Mouse (Mus musculus) MEL-GATA-1-ER (cell line): ENCODE measurements around the gene Ankrd34a.

ENCODE experiments used
- DNase-seq: peaks from one replicate; pipeline ENCODE4 v3.0.0-alpha.2; 2012; ENCODE audit warnings: low read depth; ENCODE audit errors: extremely low read depth

The Ankrd34a gene

GRCm38 (mm10) chr3:96596228-96596707, at the start of gene Ankrd34a:
Gene Ankrd34a, plus strand, starts transcription at chr3:96596636.
- no peak for DNase-seq

- no peak for DNase-seq
Measured at GRCm38 (mm10) chr3:96546880-96547279, 49.6 kb upstream of the Ankrd34a start.

DNA sequence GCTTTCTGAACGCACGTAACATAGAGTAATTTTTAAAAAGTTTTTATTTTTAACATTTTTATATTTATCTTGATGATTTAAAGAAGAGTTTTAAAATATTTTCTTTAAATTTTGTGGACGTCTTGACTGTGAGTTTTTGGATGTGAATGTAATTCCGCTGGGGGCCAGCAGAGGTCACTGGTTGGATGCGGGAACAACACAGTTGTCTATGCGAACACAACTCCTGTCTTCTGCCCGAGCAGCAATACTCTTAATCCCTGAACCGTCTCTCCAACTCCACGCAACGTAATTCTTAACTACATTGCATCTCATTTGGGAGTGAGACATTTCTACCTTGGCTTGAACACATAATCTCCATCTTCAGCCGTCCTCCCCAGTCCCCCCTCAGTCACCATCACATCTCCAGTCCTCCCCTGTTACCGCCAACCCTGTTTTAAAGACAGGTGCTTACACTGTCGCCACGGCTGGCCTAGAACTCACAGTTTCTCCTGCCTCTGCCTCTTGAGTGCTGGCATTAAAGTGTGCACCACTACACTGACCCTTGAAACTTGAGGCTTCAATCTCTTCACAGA, 49.0 kb upstream of the Ankrd34a start:
- peak; percentile 78 for DNase-seq

GRCm38 (mm10) chr3:96548824-96549223, 47.6 kb upstream of the Ankrd34a start:
- DNase-seq, result no peak

GRCm38 (mm10) chr3:96549346-96549745, 47.1 kb upstream of the Ankrd34a start:
- DNase-seq, result no peak

- DNase-seq, result peak; percentile 92
Measured at GRCm38 (mm10) chr3:96551203-96551602, 45.2 kb upstream of the Ankrd34a start.

GRCm38 (mm10) chr3:96551890-96552289, 44.5 kb upstream of the Ankrd34a start:
- no peak for DNase-seq

DNA sequence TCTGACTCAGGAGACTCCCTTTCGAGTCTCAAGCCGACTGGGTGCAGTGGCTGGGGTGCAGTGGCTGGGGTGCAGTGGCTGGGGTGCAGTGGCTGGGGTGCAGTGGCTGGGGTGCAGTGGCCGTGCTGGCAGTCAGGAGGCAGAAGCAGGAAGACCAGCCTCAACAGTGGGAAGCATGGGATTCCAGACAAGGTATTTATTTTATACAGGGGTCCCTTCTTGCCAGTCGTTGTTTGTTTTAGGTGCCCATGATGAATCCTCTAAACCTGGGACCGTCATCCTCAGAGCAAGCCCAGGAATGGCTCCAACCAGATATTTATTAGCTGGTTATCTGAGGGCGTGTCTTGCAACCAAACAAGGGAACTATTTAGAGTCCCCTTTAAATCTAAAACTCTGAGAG, 42.8 kb upstream of the Ankrd34a start:
- DNase-seq, result no peak

DNA sequence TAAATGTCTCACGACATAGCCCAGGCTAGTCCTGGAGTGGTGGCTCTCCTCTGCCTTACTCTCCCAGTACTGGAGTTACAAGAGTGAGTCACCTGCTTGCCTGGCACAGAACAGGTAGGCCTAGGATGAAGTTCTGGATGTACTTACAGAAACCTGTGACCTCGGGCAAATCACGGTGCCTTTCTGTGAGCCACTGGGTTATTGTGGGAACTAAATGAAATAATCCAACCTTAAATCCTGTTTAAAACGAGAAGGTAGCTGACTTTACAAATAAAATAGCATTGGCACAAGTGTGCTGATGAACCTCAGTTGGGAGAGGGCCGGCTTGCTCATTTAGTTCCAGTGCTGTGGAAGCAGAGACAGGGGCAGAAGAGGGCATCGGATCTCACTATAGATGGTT, 42.2 kb upstream of the Ankrd34a start:
- no peak for DNase-seq

DNA sequence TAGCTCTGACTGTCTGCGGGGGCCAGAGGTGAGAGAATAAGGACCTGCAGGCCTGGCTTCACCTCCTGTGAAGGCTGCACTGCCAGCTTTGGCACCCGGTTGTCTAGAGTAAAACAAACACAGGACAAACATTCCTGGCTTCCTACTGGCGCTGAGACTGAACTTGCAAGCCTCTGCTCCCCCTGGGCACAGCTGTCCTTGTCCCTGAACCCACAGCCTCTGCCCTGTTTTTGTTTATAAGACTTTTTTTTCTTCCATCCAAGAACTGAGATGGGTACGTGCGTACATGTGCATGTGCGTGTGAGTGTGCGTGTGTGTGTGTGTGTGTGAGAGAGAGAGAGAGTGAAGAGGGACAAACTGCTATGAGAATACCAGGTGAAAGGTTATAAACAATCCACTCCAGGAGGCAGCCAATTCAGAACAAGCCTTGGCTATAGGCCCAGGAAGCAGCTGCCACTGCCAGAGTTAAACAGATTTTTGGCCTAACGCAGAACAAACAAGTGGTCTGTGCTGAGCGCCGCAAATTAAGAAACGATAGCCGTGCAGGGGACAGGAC, 41.3 kb upstream of the Ankrd34a start:
- no peak for DNase-seq

DNA sequence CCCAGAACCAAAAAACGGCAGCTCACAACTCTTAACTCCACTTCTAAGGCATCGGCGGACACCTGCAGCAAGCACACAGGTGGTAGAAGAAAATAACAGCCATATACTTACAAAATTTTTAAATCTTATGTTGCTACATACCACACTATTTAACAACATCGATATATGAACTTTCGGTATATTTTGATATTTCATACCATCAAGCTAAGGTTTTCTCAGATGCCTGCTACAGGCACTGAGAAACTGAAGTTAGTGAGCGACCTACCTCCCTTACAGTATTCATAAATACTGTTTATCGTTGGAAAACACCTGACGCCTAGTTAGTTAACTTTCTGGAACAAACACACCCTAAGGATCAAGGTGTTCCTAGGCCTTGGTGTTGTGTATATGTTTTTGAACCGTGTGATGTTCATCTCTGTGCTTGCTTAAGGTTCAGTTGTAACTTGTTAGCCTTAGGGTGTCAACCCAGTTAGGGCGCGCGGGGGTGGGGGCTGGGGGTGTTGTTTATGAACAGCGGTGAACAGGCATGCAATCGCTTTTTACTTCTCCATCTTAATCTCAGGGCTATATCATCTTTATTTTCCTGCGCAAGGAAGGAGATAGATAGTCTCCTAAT, 40.3 kb upstream of the Ankrd34a start:
- DNase-seq, result no peak

GRCm38 (mm10) chr3:96556651-96557635, 39.5 kb upstream of the Ankrd34a start:
- DNase-seq, result peak; percentile 91

DNA sequence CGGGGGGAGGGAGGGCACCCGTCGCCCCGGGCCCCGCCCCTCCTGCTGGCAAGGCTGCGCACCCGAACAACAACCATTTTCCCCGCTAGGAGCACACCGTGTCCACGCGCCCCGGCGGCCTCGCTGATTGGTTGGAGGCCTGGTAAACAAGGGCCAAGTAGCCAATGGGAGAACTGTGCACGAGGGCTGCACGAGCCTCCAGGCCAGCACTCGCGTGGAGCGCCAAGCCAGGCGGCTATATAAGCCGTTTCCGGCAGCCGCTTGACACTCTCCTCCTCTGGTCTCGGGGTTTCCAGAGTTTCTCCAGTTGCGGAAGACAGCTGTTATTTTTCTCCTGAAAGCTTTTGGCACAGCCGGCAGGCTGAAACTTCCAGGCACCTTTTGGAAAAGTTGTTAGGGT, 38.7 kb upstream of the Ankrd34a start, which contains the start of gene Txnip:
Txnip (plus strand) TSS at position 264 of the 400 bp plus-strand sequence.
- peak; percentile 100 for DNase-seq

DNA sequence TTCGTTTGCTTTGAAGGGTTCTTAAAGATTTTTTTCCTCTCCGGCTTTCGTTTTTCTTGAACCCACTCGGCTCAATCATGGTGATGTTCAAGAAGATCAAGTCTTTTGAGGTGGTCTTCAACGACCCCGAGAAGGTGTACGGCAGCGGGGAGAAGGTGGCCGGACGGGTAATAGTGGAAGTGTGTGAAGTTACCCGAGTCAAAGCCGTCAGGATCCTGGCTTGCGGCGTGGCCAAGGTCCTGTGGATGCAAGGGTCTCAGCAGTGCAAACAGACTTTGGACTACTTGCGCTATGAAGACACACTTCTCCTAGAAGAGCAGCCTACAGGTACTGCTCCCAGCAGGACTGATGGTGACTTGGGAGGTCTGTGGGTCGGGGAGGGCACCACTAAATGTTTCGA, 38.3 kb upstream of the Ankrd34a start:
- DNase-seq, result peak; percentile 67

DNA sequence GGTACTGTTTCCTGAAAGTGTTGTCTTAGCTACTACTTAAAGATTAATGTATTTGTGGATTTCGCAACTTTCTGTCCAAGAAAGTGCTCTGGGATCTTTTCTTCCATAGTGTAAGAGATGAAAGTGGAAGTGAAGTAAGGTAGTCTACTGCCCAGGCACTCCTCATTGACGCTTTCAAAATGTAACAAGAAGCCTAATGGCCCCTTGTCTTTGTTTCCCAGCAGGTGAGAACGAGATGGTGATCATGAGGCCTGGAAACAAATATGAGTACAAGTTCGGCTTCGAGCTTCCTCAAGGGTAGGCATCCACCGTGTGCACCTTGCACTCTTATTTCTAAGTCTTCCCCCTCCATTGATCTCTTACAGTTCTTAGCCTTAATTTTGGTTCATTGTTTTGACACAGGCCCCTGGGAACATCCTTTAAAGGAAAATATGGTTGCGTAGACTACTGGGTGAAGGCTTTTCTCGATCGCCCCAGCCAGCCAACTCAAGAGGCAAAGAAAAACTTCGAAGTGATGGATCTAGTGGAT, 37.7 kb upstream of the Ankrd34a start:
- DNase-seq, result peak; percentile 61

- peak; percentile 86 for DNase-seq
Measured at GRCm38 (mm10) chr3:96559398-96559910, 37.0 kb upstream of the Ankrd34a start.

DNA sequence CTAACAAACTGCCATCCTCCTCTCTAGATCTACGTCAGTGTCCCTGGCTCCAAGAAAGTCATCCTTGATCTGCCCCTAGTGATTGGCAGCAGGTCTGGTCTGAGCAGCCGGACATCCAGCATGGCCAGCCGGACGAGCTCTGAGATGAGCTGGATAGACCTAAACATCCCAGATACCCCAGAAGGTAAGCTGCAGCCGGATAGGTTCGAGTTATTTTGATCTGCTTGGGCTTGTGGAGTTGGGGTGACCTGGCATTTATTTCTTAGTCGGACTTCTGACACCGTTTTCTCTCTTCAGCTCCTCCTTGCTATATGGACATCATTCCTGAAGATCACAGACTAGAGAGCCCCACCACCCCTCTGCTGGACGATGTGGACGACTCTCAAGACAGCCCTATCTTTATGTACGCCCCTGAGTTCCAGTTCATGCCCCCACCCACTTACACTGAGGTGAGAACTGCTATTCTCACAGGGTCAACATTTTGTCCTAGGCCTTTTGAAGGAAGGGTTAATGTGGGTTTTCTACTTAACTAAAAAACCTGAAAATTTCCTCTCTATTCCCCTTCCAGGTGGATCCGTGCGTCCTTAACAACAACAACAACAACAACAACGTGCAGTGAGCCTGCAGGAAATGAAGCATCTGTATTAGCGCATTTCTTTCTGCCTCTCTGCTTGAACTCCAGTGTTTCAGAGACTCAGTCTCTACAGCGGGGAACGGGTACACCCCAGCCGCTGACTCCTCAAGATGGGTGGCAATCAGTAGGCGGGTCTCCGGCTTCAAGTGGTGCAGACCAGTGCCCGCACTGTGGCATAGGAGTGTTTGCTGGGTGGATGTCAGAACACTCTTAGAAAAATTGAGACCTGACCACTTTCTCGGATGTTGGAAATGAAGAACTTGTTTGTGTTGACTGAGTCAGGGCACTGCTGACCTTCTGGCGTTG, 36.3 kb upstream of the Ankrd34a start:
- no peak for DNase-seq

DNA sequence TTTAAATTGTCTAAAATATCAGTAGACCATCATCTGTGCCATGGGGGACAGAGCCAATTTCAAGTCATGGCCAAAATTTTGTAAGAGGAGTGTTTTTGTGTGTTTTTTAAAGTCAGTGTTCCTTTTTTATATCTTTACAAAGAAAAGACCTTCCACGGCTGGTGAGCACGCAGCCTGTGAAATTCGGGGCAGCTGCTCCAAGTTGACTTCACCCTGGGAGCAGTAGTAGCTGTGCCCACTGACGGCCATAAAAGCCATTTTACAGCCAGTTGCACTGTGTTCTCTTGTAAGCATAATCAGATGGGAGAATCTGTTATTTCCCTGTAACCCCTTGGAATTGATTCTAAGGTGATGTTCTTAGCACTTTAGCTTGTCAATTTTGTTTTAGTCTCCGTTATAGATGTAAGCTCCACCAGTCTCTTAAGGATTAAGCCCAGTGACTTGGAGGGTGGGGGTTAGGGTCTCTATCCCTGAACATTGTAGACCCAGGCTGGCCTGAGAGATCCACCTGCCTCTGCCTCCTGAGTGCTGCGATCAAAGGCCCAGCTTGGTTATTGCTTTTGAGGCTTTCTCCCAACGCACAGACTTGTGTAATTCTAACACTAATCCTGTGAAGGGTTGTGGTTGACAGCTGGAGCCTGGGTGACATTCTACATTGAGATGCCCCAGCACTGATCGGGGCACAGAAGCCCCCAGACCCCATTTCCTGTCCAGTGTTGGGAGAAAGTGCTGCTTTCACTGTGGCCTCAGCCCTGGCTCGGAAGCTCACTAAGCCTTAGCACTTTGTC, 35.4 kb upstream of the Ankrd34a start:
- DNase-seq, result no peak
